ENCODE assay signal across 8 mouse cellular contexts in genomic region chr7:84150361-84151000, GRCm38 (mm10). TPM values are rescaled to one million over a fixed set of nuclear protein-coding genes. Genes with fewer than 3 reads are reported as not detected.
A peak's percentile ranks its signal among the peaks of the same experiment; 100 is the strongest.
DNase-seq lines count a peak whose midpoint lies in the region; ATAC-seq and TF ChIP-seq lines count a peak whose summit lies in the region.

No protein-coding gene starts in this region.

- intact Hi-C loops in heart, postnatal 36 days (cut with DNase I), result loop anchor here (2.0 to 5.0 kb wide), 3 partner anchors 16 to 258 kb away; no protein-coding TSS in a partner anchor

- no peaks in the 10 kb centered on the region for H3K9me3 ChIP-seq in heart, embryonic 14.5 days (ENCODE audit: control insufficient read depth, low read length)
- H3K9me3 ChIP-seq in hindbrain, embryonic 16.5 days (ENCODE audit: control insufficient read depth, low read length), result no peaks in the 10 kb centered on the region
- H3K9me3 ChIP-seq in midbrain, embryonic 12.5 days, result no peaks in the 10 kb centered on the region

- no peak for TF ChIP-seq CTCF in bone marrow macrophage, adult 2 months (IDR thresholded peaks at IDR 0.05; ENCODE audit: low read depth, low read length)

- no peak for TF ChIP-seq POLR2A in bone marrow macrophage, adult 2 months (IDR thresholded peaks at IDR 0.05; ENCODE audit: borderline replicate concordance, low read depth, low read length)

- peak overlapping the region; percentile 98 for H3K9ac ChIP-seq in heart, embryonic 14.5 days (ENCODE audit: low read length)
- H3K9ac ChIP-seq in hindbrain, embryonic 16.5 days (ENCODE audit: low read depth, low read length), result peak overlapping the region; percentile 95
- H3K9ac ChIP-seq in midbrain, embryonic 12.5 days (replicated peaks), result peak overlapping the region; percentile 98

- H3K4me1 ChIP-seq in heart, embryonic 14.5 days (ENCODE audit: control insufficient read depth in 2 of 2, insufficient read depth in 2 of 2, low read length in 2 of 2), result peaks cover 12 to 45% of the 10 kb centered on the region in 2 experiments
- H3K4me1 ChIP-seq in bone marrow macrophage, adult 2 months (ENCODE audit: control insufficient read depth, insufficient read depth, low read length), result peaks cover 35% of the 10 kb centered on the region
- H3K4me1 ChIP-seq in hindbrain, embryonic 16.5 days (ENCODE audit: control insufficient read depth, insufficient read depth, low read depth, low read length), result peaks cover 20% of the 10 kb centered on the region
- H3K4me1 ChIP-seq in midbrain, embryonic 12.5 days, result peaks cover 47% of the 10 kb centered on the region

- no peak; the same call in 1 of the 2 replicates for ATAC-seq in heart, embryonic 14.5 days (ENCODE audit: insufficient number of reproducible peaks, insufficient read depth, low FRiP score, low read depth)
- no peak; the same call in 1 of the 2 replicates for ATAC-seq in hindbrain, embryonic 16.5 days
- 0 out of 2 replicates have a peak, but pooled peaks have one; percentile 0 for ATAC-seq in midbrain, embryonic 12.5 days (ENCODE audit: low FRiP score, low read depth)
- ATAC-seq in activated CD4-positive, CD25-positive, alpha-beta regulatory T cell, adult 4 months, result no peak

- H3K4me2 ChIP-seq in heart, embryonic 14.5 days (ENCODE audit: low read length), result peak overlapping the region; percentile 78
- H3K4me2 ChIP-seq in hindbrain, embryonic 16.5 days (ENCODE audit: low read length), result peak overlapping the region; percentile 88
- peak overlapping the region; percentile 94 for H3K4me2 ChIP-seq in midbrain, embryonic 12.5 days (replicated peaks)

- peaks cover 5% of the 10 kb centered on the region; the same call in 1 of the 2 replicates for H3K36me3 ChIP-seq in heart, embryonic 14.5 days (ENCODE audit: control insufficient read depth, insufficient read depth, low read length)
- H3K36me3 ChIP-seq in hindbrain, embryonic 16.5 days (ENCODE audit: control insufficient read depth, insufficient read depth, low read length), result no peaks in the 10 kb centered on the region
- 0 out of 2 replicates have a peak, but pooled peaks cover 5% of the 10 kb centered on the region for H3K36me3 ChIP-seq in midbrain, embryonic 12.5 days

- DNase-seq in heart, postnatal 36 days, result no peak
- DNase-seq in urinary bladder, adult 2 months (ENCODE audit: low spot score), result no peak
- DNase-seq in thymus, postnatal 14 days, result no peak

- peak overlapping the region; percentile 63 to 95 for H3K27ac ChIP-seq in heart, embryonic 14.5 days (replicated peaks in 1 of 2; ENCODE audit: control insufficient read depth in 1 of 2, insufficient read depth in 1 of 2, low read depth in 2 of 2, low read length in 2 of 2)
- H3K27ac ChIP-seq in bone marrow macrophage, adult 2 months (ENCODE audit: insufficient read depth, low read depth, low read length), result peak overlapping the region; percentile 71
- H3K27ac ChIP-seq in hindbrain, embryonic 16.5 days (ENCODE audit: low read depth, low read length), result peak overlapping the region; percentile 95; the same call in 1 of the 2 replicates
- H3K27ac ChIP-seq in midbrain, embryonic 12.5 days (replicated peaks), result no peak overlapping the region

- H3K27me3 ChIP-seq in heart, embryonic 14.5 days (ENCODE audit: control insufficient read depth, insufficient read depth, low read length), result no peaks in the 10 kb centered on the region
- no peaks in the 10 kb centered on the region for H3K27me3 ChIP-seq in hindbrain, embryonic 16.5 days (replicated peaks; ENCODE audit: control insufficient read depth, insufficient read depth, low read length)
- no peaks in the 10 kb centered on the region for H3K27me3 ChIP-seq in midbrain, embryonic 12.5 days

- peak overlapping the region; percentile 51 to 93 for H3K4me3 ChIP-seq in heart, embryonic 14.5 days (ENCODE audit: control insufficient read depth in 1 of 2, insufficient read depth in 1 of 2, low read depth in 1 of 2, low read length in 2 of 2)
- H3K4me3 ChIP-seq in bone marrow macrophage, adult 2 months (ENCODE audit: insufficient read depth, low read length), result peak overlapping the region; percentile 78
- peak overlapping the region; percentile 86 for H3K4me3 ChIP-seq in hindbrain, embryonic 16.5 days (ENCODE audit: low read length)
- peak overlapping the region; percentile 81 for H3K4me3 ChIP-seq in midbrain, embryonic 12.5 days

- 7% methylated on average over 13 of the region's 13 CpGs for WGBS in heart, embryonic 14.5 days
- WGBS in hindbrain, embryonic 16.5 days, result 9% methylated on average over 13 of the region's 13 CpGs
- WGBS in midbrain, embryonic 12.5 days, result 15% methylated on average over 13 of the region's 13 CpGs

RNA-seq across cellular contexts. Expression of gene Abhd17c, which starts 1.2 kb away (rescaled TPM):
- 76.7 and 82.0 TPM in 2 replicates for polyA plus RNA-seq in heart, embryonic 14.5 days (2014; fragmentation: Nextera tagmentation; extraction: Ambion mirVana)
- 10 to 100 TPM; 27.9 to 28.0 TPM for total RNA-seq in heart, postnatal 36 days (2021)
- polyA plus RNA-seq in bone marrow macrophage, adult 2 months (2012; ENCODE audit: insufficient read depth, insufficient read length, missing spikeins), result 27.2 and 30.2 TPM in 2 replicates
- 10.3 and 14.2 TPM in 2 replicates for polyA plus RNA-seq in hindbrain, embryonic 16.5 days (2015; fragmentation: Nextera tagmentation; extraction: Ambion mirVana)
- polyA plus RNA-seq in midbrain, embryonic 12.5 days (2016; fragmentation: Nextera tagmentation; extraction: Ambion mirVana), result 68.8 and 71.1 TPM in 2 replicates
- 10 to 100 TPM in 1 of 2 experiments, 1 to 10 TPM in 1; 6.6 to 12.2 TPM for polyA plus RNA-seq in activated CD4-positive, CD25-positive, alpha-beta regulatory T cell, adult 4 months (2017; shearing (Covaris generic))
- polyA plus RNA-seq in urinary bladder, adult 2 months (2012; rRNA removed), result 28.6 and 32.6 TPM in 2 replicates
